Mouse (Mus musculus) layer of hippocampus, adult 18-20 months (tissue): ENCODE measurements around the gene Wfdc11. TPM values are rescaled to one million over a fixed set of nuclear protein-coding genes. Genes with fewer than 3 reads are reported as not detected.
"Not testable (repeated sequence)": the region's sequence is repeated elsewhere in the genome, so short reads cannot be mapped to it uniquely, and the experiment has no call there.

Experiments
- DNase-seq, 2 experiments: peaks; one replicate each; pipeline ENCODE4 v3.0.0; 2022; ENCODE audit warnings: low spot score in 2 of 2
- long read RNA-seq: library from polyadenylated mRNA; stranded (forward); transcript quantifications from one replicate; pipeline ENCODE4 v2.0.0, GENCODE M21; 2021
- total RNA-seq, 2 experiments: library from RNA; stranded (reverse); gene quantifications; 2 replicates each; pipeline ENCODE4 v1.2.3; 2021

Gene Wfdc11
- total RNA-seq: not detected
- long read RNA-seq: 0 reads

- peak in 1 of 2 experiments; percentile 3 for DNase-seq
Measured at GRCm38 (mm10) chr2:164673987-164674386, at the start of gene Wfdc11. Gene Wfdc11, minus strand, starts transcription at chr2:164674087.

DNA sequence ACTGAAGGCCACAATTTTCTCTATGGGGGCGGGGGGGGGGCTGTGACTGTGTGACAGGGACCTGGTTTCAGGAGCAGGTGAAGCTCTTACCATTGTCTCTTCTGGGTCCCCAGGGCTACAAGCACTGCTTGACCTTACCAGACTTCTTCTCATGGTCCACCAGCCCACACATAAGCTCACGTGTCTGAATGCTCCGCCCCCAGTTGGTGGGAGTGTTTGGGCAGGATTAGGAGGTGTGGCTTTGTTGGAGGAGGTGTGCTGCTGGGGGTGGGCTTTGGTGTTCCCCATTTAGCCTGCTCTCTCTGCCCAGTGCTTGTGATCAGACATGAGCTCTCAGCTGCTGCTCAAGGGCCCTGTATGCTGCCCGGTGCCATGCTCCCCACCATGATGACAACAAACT is 49.4 kb upstream of the Wfdc11 start:
- DNase-seq: no peak

- DNase-seq: not testable (repeated sequence)
Measured at GRCm38 (mm10) chr2:164716194-164716786, 42.4 kb upstream of the Wfdc11 start.

DNA sequence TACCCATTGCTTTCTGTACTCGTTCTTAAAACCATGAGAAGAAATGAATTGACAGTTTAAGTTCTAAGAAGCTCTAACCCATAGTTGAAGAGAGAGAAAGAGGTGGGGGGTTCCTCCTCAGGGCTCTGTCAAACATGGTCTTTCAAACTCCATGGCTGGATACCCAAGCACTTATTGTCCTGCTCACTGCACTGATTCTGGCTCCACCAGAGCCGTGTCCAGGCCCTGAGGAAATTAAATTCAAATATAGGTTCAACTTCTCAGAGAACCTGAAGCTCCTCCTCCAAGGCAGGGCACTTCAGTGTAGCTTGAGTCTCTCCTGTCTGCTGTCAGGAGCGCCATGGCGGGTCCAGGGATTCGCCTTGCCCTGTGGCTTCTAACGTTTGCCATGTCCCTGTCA is 41.1 kb upstream of the Wfdc11 start, which contains the start of gene Spint5:
TSS of gene Spint5 (plus strand) at position 301 of the 400 bp plus-strand sequence.
- no peak for DNase-seq

- DNase-seq: no peak
Measured at GRCm38 (mm10) chr2:164705991-164706390, 32.1 kb upstream of the Wfdc11 start.

DNA sequence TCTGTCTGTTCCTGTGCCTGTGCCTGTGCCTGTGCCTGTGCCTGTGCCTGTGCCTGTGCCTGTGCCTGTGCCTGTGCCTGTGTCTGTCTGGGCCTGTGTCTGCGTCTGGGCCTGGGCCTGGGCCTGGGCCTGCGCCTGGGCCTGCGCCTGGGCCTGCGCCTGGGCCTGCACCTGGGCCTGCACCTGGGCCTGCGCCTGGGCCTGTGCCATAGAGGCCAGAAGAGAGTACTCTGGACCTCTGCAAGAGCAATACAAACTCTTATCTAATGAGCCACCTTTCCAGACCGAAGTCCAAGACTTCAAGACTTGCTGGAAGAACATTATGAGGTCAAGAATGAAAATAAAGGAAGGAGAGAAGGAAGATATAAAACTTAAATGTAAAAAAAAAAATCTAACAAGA is 31.4 kb upstream of the Wfdc11 start:
- no peak for DNase-seq

DNA sequence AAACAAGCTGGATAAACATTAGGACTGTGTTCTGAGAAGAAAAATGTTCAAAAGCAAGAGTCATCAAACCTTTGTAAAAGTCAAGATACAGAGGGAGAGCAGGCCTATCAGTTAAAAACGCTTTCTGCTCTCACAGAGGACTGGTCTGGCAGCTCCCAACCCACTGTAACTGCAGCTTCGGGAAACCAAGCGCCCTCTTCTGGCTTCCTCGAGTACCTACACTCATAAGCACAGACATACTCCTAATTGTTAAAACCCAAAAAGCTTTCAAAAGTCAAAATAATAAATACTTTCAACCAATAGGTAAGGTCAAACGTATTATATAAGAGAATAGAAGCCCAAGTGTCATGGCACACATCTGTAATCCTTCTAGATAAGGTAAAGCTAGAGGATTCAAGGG is 30.3 kb upstream of the Wfdc11 start:
- no peak for DNase-seq

GRCm38 (mm10) chr2:164701761-164702160 is 27.9 kb upstream of the Wfdc11 start:
- DNase-seq: no peak

- no peak for DNase-seq
Measured at GRCm38 (mm10) chr2:164700959-164701358, 27.1 kb upstream of the Wfdc11 start.

DNA sequence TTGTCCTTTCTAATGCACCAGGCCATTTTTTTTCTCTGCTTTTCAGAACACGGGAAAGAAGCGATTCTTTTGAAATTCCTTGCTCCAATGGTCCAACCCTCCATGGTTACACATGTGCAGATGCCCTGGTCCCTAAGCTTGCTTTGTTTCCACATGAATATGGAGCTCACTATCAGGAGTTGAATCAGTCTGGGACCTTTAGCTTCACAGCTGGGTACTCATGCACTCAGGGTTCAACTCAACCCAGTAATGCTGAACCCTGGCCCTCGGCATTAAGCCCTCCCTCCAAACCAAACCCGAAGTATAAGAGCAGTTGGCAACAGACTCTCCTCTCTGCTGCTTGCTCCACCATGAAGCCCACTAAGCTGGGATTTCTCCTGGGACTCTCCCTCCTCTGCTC is 24.3 kb upstream of the Wfdc11 start, which contains the start of gene Spint4:
TSS of gene Spint4 (plus strand) at position 301 of the 400 bp plus-strand sequence.
- no peak for DNase-seq

DNA sequence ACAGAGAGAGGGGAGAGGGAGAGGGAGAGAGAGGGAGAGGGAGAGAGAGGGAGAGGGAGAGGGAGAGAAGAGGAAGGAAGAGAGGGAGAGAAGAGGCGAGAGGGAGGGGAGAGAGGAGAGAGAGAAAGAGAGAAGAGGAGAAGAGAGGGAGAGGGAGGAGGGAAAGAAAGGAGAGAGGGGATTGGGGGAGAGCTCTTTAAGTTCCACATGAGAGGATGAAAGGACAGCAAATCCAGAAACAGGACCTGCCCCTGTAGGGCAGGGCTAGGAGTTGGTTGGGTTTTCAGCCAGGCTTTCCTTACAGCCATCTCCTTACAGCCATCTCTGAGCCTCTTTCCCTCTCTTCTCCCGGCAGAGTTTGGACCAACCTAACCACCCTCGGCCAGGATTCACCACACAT is 10.9 kb upstream of the Wfdc11 start, which contains the start of gene Wfdc13:
TSS of gene Wfdc13 (plus strand) at position 301 of the 400 bp plus-strand sequence.
- no peak for DNase-seq

- DNase-seq: no peak
Measured at GRCm38 (mm10) chr2:164679906-164680305, 6.0 kb upstream of the Wfdc11 start.

DNA sequence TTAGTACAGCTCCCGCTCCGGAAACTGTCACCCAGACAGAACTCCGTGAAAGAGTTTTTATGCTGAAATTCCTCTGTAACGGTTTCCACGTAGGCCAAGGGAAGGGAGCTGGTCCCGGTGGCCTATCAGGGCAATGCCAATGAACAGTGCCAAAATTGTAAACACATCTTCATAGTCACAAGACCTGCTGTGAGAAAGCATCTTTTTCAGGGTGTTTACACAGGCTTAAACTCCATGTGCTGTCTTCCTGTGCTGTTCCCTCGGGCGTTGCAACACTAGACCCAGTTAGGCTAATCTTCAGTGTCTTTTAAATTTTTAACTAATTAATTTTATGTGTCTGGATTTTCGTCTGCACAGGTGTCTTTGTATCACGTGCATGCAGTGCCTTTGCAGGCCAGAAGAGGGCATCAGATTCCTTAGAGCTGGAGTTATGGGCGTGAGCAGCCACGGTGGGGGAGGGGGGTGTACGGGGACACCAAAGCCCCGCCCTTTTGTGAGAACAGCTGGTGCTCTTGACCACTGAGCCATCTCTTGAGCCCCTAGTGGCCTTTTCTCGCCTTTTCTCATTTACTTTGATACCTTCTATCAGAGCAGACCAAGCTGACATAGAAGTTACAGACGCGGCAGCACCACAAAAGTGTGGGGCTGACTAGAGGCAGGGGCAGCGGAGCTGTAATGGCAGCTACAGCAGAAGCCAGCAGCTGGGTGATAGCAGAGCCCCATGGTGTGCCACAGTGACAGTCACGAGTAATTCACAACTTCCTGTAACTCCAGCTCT is 5.2 kb upstream of the Wfdc11 start:
- DNase-seq: peak; percentile 20 to 70

DNA sequence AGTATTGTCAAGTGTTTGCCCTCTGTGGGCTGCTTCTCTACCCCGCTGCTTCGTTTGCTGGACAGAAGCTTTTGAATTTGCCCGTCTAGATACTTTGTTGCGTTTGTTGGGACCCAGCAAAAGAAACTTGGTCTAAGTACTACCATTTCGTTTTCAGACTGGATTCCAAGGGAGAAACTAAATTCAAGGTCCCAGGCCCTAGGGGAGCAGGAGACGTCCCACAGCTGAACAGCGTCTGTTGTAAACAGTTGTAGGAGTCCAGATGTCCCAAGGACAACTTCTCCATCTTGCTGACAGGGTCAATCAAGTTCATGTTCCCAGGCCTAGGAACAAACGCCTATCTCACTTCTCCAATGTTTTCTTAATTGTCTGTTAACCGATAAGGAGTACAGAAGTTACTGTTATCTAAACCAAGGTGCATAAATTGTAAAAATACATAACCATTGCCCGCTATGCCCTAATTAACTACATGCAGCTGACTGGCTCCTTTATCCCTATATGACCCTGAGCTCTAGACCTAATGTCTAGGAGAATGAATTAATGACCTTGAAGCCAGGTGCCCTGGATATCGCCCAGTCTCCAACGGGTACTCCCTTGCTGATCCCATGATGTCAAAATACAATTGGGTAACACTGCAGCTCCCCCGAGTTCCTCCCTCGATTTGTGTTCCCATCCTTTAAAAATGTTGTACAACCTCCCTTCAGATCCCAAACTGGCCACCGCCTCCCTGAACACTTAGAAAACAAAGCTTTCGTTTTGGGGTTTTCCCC is 3.2 kb upstream of the Wfdc11 start:
- no peak for DNase-seq

DNA sequence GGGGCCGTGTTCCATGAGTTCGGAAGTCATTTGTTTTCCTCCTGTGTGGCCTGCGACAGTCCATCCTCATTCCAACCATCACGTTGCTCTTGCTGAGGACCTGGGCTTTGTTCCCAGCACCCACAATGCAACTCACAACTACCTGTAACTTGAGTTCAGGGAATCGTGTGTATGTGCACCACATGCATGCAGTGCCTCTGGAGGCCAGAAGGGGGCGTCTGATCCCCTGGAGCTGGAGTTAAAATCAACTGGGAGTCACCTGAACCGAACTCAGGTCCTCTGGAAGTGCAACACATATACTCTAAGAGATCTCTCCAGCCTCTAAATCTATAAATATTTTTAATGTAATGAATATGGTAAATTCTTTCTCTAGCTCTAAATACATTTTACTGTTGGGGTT is 2.2 kb upstream of the Wfdc11 start:
- no peak for DNase-seq

DNA sequence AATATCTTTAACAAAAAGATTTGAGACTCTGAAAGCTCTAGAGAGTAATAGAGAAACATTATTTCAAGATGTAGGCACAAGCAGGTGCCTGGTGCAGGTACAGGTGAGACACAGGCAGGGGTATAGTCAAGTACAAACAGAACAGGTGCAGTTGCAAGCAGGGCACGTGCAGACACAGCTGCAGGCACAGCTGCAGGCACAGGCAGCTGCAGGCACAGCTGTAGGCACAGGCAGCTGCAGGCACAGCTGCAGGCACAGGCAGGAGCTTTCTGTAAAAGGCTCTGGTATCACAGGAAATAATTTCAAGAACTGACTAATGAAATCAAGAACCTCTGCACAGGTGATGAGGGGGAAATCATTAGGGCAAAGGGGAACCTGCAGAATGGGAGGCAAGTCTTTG is 2.9 kb downstream of the Wfdc11 start:
- DNase-seq: no peak

DNA sequence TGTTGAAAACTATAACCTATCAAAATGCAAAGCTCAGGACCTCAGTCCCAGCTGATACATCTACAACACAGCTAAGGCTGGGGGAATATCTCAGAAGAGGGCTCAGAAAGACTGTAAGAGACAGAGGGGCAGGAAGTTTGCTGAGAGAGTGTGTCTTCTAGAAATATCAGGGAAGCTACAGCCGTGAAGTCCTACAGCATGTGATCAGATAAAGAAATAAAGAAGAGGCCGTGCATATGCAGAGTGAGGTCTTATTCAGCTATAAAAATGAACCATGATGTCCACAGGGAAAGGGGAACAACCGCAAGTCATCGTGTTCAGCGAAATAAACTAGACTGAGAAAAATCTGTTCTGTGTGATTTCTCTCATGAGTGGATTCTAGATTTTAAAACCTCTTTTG is 3.6 kb downstream of the Wfdc11 start:
- DNase-seq: no peak

- DNase-seq: no peak
Measured at GRCm38 (mm10) chr2:164664851-164665250, 9.0 kb downstream of the Wfdc11 start.

GRCm38 (mm10) chr2:164656483-164656882 is 17.4 kb downstream of the Wfdc11 start, which contains the start of gene Wfdc9:
Gene Wfdc9, minus strand, starts transcription at chr2:164656583.
- DNase-seq: no peak

DNA sequence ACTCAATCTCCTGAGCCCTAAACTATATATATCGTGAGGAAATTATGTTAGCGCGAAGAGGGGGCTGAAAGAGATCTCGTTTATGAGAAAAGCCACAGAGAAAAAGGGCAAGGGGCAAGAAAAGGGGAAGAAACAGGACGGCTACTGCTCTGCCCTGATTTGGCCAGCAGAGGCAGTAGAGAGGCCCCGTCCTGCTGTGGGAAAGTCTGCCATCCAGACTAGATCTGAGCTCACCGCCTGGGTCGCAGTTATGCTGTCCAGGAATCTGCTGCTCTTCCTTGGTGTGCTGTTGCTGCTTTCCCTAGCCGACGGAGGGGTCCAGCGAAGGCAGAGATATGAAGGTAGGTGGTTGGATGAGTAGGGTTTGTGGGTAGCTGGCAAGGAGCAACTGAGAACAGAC is 18.0 kb downstream of the Wfdc11 start, which contains the start of gene Wfdc10:
TSS of gene Wfdc10 (plus strand) at position 189 of the 400 bp plus-strand sequence.
- peak in 1 of 2 experiments; percentile 13 for DNase-seq

- DNase-seq: peak in 1 of 2 experiments; percentile 21
Measured at GRCm38 (mm10) chr2:164641881-164642673, 31.8 kb downstream of the Wfdc11 start.
